Mouse (Mus musculus): ENCODE data around the gene Klhl6.

- TF ChIP-seq CTCF (IDR thresholded peaks at IDR 0.05; ENCODE audit: low read depth, low read length) (no peak), POLR2A (IDR thresholded peaks at IDR 0.05; ENCODE audit: borderline replicate concordance, low read depth, low read length) (no peak)
These were observed 3.1 kb downstream of the Klhl6 start for GRCm38 (mm10) chr16:19979755-19980154.
